Mouse (Mus musculus) urinary bladder, postnatal 4 days (tissue): Measurements from ENCODE around the gene Rsph3b.

ENCODE experiments used
- DNase-seq, 2 experiments: peaks; one replicate each; pipeline ENCODE4 v3.0.0; 2021 to 2022; ENCODE audit warnings: low spot score in 2 of 2

The Rsph3b gene

GRCm38 (mm10) chr17:6865580-6865979 is 82.9 kb downstream of the Rsph3b start:
- no peak for DNase-seq

GRCm38 (mm10) chr17:6864869-6865268 is 83.6 kb downstream of the Rsph3b start:
- DNase-seq = no peak

- DNase-seq = no peak
These were observed 85.0 kb downstream of the Rsph3b start for GRCm38 (mm10) chr17:6863521-6863920.

GRCm38 (mm10) chr17:6862040-6862780 is 86.3 kb downstream of the Rsph3b start:
- no peak for DNase-seq

- DNase-seq = no peak
These were observed 87.1 kb downstream of the Rsph3b start for GRCm38 (mm10) chr17:6861181-6862039.

- DNase-seq = no peak
These were observed 88.0 kb downstream of the Rsph3b start for GRCm38 (mm10) chr17:6860491-6860897.

GRCm38 (mm10) chr17:6860067-6860466 is 88.4 kb downstream of the Rsph3b start:
- no peak for DNase-seq
